Mouse (Mus musculus) kidney, embryonic 16.5 days (tissue): ENCODE results near the gene Adarb1. TPM values are rescaled to one million over a fixed set of nuclear protein-coding genes. Genes with fewer than 3 reads are reported as not detected.
A peak's percentile ranks its signal among the peaks of the same experiment; 100 is the strongest.

Source experiments
- ATAC-seq: fragments of 200-750 bp; cut with Nextera tagmentation; 2 replicates; pipeline ENCODE4 v1.8.0; 2017; ENCODE audit warnings: moderate TSS enrichment; ENCODE audit not compliant: low FRiP score, low TSS enrichment
- H3K27ac ChIP-seq: fragments of 300-500 bp; sonication (generic); 2 replicates; pipeline ENCODE4 v1.5.1; 2014; ENCODE audit warnings: low read length
- H3K27me3 ChIP-seq: fragments of 300-500 bp; sonication (generic); 2 replicates; pipeline ENCODE4 v1.6.1; 2014; ENCODE audit warnings: low read length, control low read depth, mixed read lengths; ENCODE audit not compliant: insufficient read depth
- H3K36me3 ChIP-seq: fragments of 300-500 bp; sonication (generic); 2 replicates; pipeline ENCODE4 v1.6.1; 2014; ENCODE audit warnings: low read length, control low read depth, mixed read lengths; ENCODE audit not compliant: insufficient read depth
- H3K4me1 ChIP-seq: fragments of 300-500 bp; sonication (generic); 2 replicates; pipeline ENCODE4 v1.6.1; 2014; ENCODE audit warnings: low read length, control low read depth, mixed read lengths; ENCODE audit not compliant: insufficient read depth
- H3K4me2 ChIP-seq: fragments of 300-500 bp; sonication (generic); replicated peaks from 2 replicates; pipeline ENCODE4 v1.6.1; 2014; ENCODE audit warnings: low read depth, low read length
- H3K4me3 ChIP-seq: fragments of 300-500 bp; sonication (generic); 2 replicates; pipeline ENCODE4 v1.5.1; 2014; ENCODE audit warnings: mild to moderate bottlenecking, low read length
- H3K9ac ChIP-seq: fragments of 300-500 bp; sonication (generic); replicated peaks from 2 replicates; pipeline ENCODE4 v1.6.1; 2014; ENCODE audit warnings: low read length
- H3K9me3 ChIP-seq: fragments of 300-500 bp; sonication (generic); 2 replicates; pipeline ENCODE4 v1.6.1; 2016; ENCODE audit warnings: low read length, control low read depth
- WGBS: fragments of 180-500 bp; shearing (Covaris S2); extraction: QIAGEN DNeasy Blood & Tissue Kit; methylation state at CpG from one replicate; pipeline ENCODE4 v1.1.7; 2014; 5-methylcytosine and 5-hydroxymethylcytosine counted together
- polyA plus RNA-seq: library from polyadenylated mRNA; unstranded; fragments of >200 nt; fragmentation: Nextera tagmentation; extraction: Ambion mirVana; gene quantifications from 2 replicates; pipeline ENCODE4 v1.2.1, GENCODE M21; 2015

Gene Adarb1
- polyA plus RNA-seq, 1 experiment from 2014 or later, result 7.9 TPM

- H3K27ac ChIP-seq, result no peak overlapping the region
- H3K4me1 ChIP-seq, result peaks cover 10% of the 10 kb centered on the region; the same call in 1 of the 2 replicates
- ATAC-seq, result 0 out of 2 replicates have a peak, but pooled peaks have one; percentile 19
- no peaks in the 10 kb centered on the region for H3K9me3 ChIP-seq
- H3K4me2 ChIP-seq, result 0 out of 2 replicates have a peak overlapping the region, but pooled peaks have one; percentile 2
- no peaks in the 10 kb centered on the region for H3K36me3 ChIP-seq
- 41% methylated on average over 10 of the region's 10 CpGs for WGBS
- H3K4me3 ChIP-seq, result no peak overlapping the region
- H3K27me3 ChIP-seq, result no peaks in the 10 kb centered on the region
- 0 out of 2 replicates have a peak overlapping the region, but pooled peaks have one; percentile 23 for H3K9ac ChIP-seq
These were observed 109.1 kb downstream of the Adarb1 start for GRCm38 (mm10) chr10:77308978-77309377.

DNA sequence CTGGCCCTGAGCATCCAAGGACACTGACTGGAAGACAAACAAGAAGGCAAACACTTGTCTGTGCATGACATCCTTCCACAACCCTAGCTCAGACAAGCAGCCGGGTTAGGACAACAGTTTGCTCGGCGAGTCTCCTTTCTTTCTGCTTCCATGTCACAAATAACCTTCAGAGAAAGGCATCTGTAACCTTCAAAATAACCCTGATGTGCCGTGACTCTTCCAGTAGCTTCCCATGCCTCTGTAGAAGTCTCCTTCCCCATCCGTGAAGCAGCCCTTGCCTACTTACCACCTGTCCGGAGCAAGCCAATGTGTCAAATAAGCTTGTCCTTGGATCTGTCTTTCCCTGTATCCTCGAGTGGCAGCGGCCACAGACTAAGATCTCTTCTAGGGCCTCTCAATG, 112.3 kb downstream of the Adarb1 start:
- H3K9me3 ChIP-seq, result no peaks in the 10 kb centered on the region
- H3K27me3 ChIP-seq, result no peaks in the 10 kb centered on the region
- no peak overlapping the region for H3K9ac ChIP-seq
- H3K4me2 ChIP-seq, result no peak overlapping the region
- H3K4me1 ChIP-seq, result peaks cover 10% of the 10 kb centered on the region; the same call in 1 of the 2 replicates
- H3K27ac ChIP-seq, result no peak overlapping the region
- no peaks in the 10 kb centered on the region for H3K36me3 ChIP-seq
- no peak overlapping the region for H3K4me3 ChIP-seq
- 0 out of 2 replicates have a peak, but pooled peaks have one; percentile 31 for ATAC-seq
- whole genome bisulfite sequencing, result 84% methylated on average over 8 of the region's 8 CpGs

- Histone ChIP-seq H3K9ac (no peak overlapping the region), H3K27me3 (no peaks in the 10 kb centered on the region), H3K9me3 (no peaks in the 10 kb centered on the region), H3K4me3 (no peak overlapping the region), H3K36me3 (no peaks in the 10 kb centered on the region), H3K27ac (0 out of 2 replicates have a peak overlapping the region, but pooled peaks have one; percentile 24), H3K4me1 (peaks cover 10% of the 10 kb centered on the region; the same call in 1 of the 2 replicates), H3K4me2 (no peak overlapping the region)
- peak; percentile 31; the same call in 1 of the 2 replicates for ATAC-seq
- WGBS, result 26% methylated on average over 4 of the region's 4 CpGs
These were observed 113.1 kb downstream of the Adarb1 start for GRCm38 (mm10) chr10:77304840-77305533.

GRCm38 (mm10) chr10:77304362-77304761, 113.7 kb downstream of the Adarb1 start:
- no peak for ATAC-seq
- Histone ChIP-seq H3K27me3 (no peaks in the 10 kb centered on the region), H3K9me3 (no peaks in the 10 kb centered on the region)

DNA sequence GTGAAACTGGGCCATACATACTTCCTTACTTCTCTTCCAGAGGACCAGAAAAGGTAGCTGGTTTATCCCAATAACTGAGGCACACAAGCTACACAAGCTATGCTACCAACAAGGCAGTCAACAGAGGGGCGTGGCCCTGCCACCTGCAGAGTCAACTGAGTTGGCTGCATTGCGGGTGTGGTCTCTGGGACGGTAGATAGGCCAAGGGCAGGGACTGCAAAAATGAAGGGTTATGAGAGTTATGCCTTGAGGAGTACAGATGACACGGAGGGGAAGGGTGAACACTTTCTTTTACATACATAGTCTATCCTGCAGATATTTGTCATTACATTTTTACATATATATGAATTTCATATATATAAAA, 117.2 kb downstream of the Adarb1 start:
- 0 out of 2 replicates have a peak, but pooled peaks cover 6% of the 10 kb centered on the region for H3K36me3 ChIP-seq
- no peak overlapping the region for H3K4me2 ChIP-seq
- H3K9ac ChIP-seq, result no peak overlapping the region
- H3K4me1 ChIP-seq, result 0 out of 2 replicates have a peak, but pooled peaks cover 4% of the 10 kb centered on the region
- 88% methylated on average over 4 of the region's 4 CpGs for WGBS
- no peak for ATAC-seq
- H3K9me3 ChIP-seq, result no peaks in the 10 kb centered on the region
- no peak overlapping the region for H3K27ac ChIP-seq
- H3K27me3 ChIP-seq, result no peaks in the 10 kb centered on the region
- H3K4me3 ChIP-seq, result no peak overlapping the region

More at GRCm38 (mm10) chr10:77304362-77304761, 113.7 kb downstream of the Adarb1 start:
- no peak overlapping the region for H3K4me3 ChIP-seq
- WGBS, result 82% methylated on average over 3 of the region's 3 CpGs
- no peak overlapping the region for H3K27ac ChIP-seq
- no peaks in the 10 kb centered on the region for H3K36me3 ChIP-seq
- H3K4me1 ChIP-seq, result peaks cover 10% of the 10 kb centered on the region; the same call in 1 of the 2 replicates
- H3K4me2 ChIP-seq, result no peak overlapping the region
- no peak overlapping the region for H3K9ac ChIP-seq

DNA sequence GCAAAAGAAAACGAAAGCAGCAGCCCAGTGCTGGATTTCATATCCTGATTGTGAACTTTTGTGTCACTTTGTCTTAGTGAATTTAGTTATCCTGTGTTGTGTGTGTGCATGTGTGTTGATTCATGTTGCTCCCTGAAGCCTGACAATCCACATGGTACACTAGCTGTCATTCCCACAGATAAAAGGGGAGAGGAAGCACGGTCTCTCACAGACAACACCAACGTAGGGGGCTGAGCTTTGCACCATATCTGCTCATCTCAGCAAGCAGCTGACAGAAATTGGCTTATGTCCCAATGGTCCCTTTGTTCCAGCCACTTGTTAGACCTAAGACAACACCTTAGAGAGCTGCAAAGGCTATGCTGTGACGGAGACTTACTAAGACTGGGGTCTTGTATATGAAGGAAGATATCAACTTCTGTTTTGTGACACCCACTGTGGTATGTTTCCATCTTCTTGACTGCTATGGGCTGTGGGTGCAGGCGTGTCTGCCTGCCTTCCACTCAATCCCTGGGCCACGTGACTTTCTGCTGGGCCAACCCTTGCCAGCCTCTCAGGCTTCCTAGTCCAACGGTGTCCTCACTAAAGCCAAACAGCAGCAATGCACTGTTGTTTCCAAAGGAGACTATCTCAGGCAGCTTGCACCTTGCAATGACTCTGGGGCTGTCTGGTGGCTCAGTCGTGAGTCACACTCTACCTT, 117.7 kb downstream of the Adarb1 start:
- WGBS, result 83% methylated on average over 8 of the region's 8 CpGs
- Histone ChIP-seq H3K27me3 (no peaks in the 10 kb centered on the region), H3K9ac (no peak overlapping the region), H3K27ac (no peak overlapping the region), H3K4me2 (no peak overlapping the region), H3K36me3 (0 out of 2 replicates have a peak, but pooled peaks cover 6% of the 10 kb centered on the region), H3K9me3 (no peaks in the 10 kb centered on the region), H3K4me1 (0 out of 2 replicates have a peak, but pooled peaks cover 4% of the 10 kb centered on the region), H3K4me3 (no peak overlapping the region)
- no peak for ATAC-seq

GRCm38 (mm10) chr10:77299194-77299593, 118.9 kb downstream of the Adarb1 start:
- no peak overlapping the region for H3K9ac ChIP-seq
- no peak for ATAC-seq
- H3K4me2 ChIP-seq, result no peak overlapping the region
- H3K27me3 ChIP-seq, result no peaks in the 10 kb centered on the region
- no peak overlapping the region for H3K4me3 ChIP-seq
- H3K27ac ChIP-seq, result no peak overlapping the region
- no peaks in the 10 kb centered on the region for H3K9me3 ChIP-seq
- 0 out of 2 replicates have a peak, but pooled peaks cover 6% of the 10 kb centered on the region for H3K36me3 ChIP-seq
- no peaks in the 10 kb centered on the region for H3K4me1 ChIP-seq
- 83% methylated on average over 2 of the region's 2 CpGs for WGBS

DNA sequence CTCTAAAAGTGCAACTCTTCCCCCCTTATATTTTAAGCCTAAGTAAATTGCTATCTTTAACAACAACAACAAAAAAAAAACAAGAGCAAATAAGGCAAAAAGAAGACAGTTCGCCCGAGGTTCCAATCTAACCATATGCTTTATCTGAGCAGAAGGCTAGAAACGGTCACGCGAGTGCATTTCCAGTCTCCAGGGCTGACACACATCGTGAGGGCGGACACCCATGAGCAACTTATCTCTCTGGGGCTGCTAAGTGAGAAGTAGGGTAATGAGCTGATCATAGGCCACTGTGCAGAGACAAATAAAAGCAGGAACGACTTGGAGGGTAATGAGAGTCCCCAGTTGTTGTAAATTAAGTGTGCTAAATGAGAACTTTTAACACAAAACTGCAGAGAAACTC, 119.4 kb downstream of the Adarb1 start:
- no peaks in the 10 kb centered on the region for H3K27me3 ChIP-seq
- H3K27ac ChIP-seq, result no peak overlapping the region
- no peak overlapping the region for H3K4me2 ChIP-seq
- WGBS, result 67% methylated on average over 8 of the region's 8 CpGs
- no peaks in the 10 kb centered on the region for H3K4me1 ChIP-seq
- no peak overlapping the region for H3K9ac ChIP-seq
- no peak overlapping the region for H3K4me3 ChIP-seq
- 0 out of 2 replicates have a peak, but pooled peaks cover 6% of the 10 kb centered on the region for H3K36me3 ChIP-seq
- no peak for ATAC-seq
- H3K9me3 ChIP-seq, result no peaks in the 10 kb centered on the region

GRCm38 (mm10) chr10:77294691-77295090, 123.4 kb downstream of the Adarb1 start:
- Histone ChIP-seq H3K9me3 (no peaks in the 10 kb centered on the region), H3K27me3 (no peaks in the 10 kb centered on the region), H3K4me1 (no peaks in the 10 kb centered on the region), H3K4me3 (no peak overlapping the region), H3K4me2 (no peak overlapping the region), H3K27ac (no peak overlapping the region), H3K9ac (no peak overlapping the region), H3K36me3 (0 out of 2 replicates have a peak, but pooled peaks cover 6% of the 10 kb centered on the region)
- no peak for ATAC-seq
- WGBS, result 91% methylated on average over 12 of the region's 12 CpGs
